Mouse (Mus musculus) CH12F3 (cell line): ENCODE results near the gene Qrich2.
"Not testable (repeated sequence)": the region's sequence is repeated elsewhere in the genome, so short reads cannot be mapped to it uniquely, and the experiment has no call there.

Experiments used
- in situ Hi-C: fragments of 300-500 bp; cut with MboI; formaldehyde crosslinking; loops from 2 replicates; pipeline ENCODE4 v1.14.3; 2020; ENCODE audit warnings: low sequenced_read_pairs

The Qrich2 gene

DNA sequence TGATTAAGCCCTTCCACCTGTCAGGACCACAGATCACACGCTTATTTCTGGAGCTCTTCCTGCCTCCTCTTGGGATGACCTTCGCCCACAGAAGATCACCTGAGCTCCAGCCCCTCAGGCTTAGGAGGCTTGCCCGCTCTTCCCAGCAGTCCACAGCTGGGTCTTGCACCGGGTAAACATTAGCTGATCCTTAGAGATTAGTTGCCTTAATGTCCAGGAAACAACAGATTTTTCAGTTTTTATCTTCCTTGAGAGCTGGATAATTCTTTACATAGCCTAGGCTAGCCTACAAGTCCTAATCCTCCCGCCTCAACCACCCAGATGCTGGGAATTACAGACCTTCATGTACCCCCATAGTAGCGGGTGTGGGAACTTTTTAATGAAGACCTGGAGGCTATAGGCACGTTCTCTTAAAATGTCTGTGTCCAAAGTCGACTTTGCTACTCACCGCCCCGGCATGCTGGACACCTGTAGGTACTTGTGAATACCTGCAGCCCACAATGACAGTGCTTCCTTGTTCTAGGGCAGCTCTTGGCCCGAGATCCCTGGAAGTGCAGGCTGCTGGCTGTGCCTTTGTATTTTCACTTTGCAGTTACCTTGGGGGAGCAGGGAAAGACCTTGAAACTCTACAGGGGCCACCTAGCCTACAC lies 34.5 kb downstream of the Qrich2 start:
- in situ Hi-C loops, result no loop called here

DNA sequence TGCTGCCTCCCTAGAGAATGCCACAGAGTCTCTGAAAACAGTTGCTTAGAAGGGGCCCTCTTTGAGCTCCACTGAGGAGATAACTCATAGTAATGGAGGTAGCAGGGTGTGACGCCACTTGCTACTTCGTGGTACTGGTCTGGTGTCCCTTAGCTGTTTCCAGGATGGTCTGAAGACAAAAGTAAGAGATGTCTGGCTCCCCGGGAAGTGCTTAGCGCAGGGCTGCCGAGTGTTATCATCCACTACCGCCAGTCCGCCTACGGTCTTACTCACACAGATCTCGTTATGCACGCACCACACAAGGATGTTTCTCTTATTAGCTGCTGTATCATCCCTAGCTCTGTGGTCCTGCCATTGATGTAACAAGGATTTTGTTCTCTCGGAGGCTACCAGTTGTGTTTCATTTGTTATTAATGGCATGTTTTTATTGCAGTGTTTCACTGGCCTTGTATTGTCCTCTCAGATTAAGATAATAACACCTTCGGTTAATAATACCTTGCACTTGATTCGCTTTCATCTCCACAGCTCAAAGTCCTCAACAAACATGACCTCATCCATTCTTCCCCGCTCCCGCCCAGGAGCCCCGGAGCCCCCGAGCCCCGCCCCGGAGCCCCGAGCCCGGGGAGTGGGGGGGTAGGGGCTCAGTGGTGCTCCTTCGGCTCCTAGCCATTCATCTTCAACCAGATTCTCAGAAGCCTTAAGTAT lies 35.2 kb downstream of the Qrich2 start:
- in situ Hi-C loops, result no loop called here

DNA sequence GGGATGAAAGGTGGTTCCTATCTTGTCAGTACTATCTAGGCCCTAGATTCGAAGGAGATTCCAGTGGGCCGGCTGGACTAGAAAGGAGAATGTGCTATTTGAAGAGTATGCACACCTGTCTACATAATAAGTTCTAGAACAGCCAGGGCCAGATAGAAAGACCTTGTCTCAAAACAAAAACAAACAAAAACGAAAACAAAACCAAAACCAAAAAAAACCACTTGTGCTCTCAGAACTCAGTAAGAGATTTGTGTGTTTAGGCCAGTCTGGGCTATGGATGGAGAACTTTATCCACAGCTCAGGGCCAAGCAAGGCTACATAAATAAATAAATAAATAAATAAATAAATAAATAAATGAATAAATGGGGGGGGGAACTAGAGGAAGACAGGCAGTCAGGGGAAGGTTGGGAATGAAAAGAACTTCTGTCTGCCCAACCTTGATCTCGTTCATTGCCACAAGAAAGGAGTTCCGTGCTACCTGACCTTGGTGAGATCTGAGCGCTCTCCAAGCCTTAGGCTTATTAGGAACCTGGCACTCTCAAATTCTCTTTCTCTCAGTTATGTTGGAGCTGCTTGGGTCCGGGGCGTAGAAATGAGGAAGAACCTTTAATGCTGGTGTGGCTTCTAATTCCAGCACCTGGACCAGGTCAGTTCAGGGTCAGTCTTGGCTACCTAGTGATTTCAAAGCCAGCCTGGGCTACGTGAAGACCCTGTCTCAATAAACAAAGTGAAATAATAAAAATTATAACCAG lies 36.0 kb downstream of the Qrich2 start:
- in situ Hi-C loops, result no loop called here

DNA sequence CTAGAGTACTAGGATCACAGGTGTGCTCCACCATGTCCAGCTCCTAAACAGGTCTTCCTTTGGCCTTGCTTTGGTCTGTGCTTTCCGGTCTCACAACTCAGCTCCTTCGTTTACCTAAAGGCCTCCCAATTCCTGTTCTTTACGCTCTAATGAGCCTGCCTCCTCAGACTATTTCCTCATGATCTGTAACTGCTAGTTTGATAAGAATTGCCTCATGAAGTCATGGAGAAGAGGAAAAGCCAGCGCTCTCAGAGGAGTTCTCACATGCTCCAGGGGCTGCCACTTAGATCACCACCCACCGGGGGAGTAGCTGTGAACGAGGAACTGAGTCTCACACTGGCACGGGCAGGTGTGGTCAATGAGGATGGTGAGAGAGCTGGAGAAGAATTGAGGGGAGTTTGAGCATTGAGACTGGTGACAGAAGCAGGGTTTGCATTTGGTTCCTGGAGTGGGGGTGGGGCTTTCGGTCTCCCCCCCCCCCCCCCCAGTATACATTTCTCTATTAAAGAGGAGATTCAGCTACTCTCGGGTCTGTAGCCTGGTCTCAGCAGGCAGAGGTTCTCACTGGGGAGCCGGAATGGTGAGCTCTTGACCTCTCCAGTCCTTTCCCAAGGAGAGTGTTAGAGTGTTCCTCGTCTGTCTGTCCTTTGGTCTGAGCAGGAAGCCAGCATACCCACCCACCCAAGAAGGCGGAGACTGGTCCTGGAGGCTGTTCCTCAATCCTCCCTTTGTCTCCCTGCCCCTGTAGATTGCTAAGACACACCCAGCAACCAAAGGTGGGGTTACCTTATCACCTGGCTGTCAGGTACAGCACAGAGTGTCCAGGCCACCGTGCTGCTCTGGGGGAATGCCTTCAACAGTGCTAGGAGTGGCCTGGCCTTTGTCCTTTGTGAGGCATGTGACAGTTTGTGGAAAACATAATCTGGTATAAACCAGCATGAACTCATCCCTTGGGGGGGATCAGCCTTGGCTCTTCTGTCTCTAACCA lies 36.9 kb downstream of the Qrich2 start:
- in situ Hi-C loops, result no loop called here

DNA sequence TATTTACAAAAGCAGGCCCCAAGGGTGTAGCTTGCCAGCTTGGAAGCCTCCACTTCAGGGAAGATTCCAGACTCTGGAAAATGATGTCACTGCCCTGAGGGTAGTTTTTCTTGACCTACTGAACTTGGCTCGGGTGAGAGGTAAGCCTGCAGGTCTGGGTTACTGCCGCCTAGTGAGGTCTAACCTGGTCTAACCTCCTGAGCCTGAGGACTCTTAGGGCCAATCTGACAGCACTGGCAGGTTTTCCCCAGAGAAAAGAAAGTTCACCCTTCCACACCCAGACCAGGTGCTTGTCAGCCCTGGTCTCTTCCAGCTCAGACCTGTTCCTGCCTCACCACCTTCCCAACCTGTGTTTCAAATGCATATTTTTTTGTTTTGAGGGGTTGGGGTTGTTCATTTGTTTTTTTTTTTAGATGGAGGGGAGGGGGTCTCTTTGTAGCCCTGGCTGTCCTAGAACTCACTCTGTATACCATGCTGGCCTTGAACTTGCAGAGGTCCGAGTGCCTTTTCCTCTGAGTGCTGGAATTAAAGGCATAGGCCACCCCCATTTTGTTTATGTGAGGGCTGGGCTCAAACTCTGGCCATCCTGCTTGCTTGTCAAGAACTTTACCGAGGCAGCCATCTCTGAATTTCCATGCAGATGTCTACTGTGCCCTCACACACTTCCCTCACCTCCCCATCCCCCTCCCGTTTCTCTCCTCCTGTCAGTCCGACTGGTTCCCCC lies 39.0 kb downstream of the Qrich2 start:
- in situ Hi-C loops, result no loop called here

DNA sequence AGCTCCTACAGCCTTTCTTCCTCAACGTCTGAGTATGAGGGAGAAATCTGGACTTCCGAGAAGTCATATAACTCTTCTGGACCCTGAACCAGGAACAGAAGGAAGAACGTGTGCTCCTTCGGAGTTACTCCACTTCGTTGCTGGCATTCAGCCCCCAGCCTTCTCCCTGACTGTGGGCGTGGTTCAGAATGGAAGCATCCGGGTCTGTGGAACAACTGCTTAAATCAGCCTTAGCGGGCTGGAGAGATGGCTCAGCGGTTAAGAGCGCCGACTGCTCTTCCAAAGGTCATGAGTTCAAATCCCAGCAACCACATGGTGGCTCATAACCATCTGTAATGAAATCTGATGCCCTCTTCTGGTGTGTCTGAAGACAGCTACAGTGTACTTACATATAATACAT lies 39.7 kb downstream of the Qrich2 start:
- in situ Hi-C loops, result not testable (repeated sequence)

DNA sequence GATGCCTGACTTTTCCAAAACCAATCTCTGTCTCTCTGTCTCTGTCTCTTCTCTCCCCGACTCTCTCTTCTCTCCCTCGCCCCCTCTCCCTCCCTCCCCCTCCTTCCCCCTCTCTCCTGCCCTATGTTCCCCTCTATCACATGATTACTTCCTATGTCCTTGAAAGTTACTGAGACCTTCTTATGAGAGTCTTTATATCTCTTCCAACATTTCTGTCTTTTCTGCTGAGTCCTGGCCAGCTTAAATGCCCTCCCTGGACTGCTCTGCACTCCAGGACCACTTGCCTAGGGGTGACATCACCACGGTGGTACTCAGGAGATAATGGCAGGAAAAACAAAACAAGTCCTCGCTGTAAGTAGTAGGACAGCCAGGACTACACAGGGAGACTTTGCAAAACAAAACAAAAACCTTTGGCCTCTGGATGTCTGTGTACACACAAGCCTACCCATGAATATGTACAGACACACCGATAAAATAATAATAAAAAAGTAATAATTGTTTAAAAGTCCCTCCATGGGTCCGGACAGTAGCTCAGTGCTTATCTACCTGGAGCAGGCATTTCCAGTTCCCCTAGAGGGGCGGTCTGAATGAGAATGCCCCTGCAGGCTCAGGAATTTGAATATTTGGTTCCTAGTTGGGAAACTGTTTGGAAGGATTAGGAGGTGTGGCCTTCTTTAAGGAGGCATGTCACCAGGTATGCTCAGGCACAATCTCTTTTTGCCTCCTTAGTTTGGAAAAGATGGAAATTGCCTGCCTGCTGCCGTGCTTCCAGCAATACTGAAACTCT lies 41.2 kb downstream of the Qrich2 start:
- in situ Hi-C loops, result no loop called here

DNA sequence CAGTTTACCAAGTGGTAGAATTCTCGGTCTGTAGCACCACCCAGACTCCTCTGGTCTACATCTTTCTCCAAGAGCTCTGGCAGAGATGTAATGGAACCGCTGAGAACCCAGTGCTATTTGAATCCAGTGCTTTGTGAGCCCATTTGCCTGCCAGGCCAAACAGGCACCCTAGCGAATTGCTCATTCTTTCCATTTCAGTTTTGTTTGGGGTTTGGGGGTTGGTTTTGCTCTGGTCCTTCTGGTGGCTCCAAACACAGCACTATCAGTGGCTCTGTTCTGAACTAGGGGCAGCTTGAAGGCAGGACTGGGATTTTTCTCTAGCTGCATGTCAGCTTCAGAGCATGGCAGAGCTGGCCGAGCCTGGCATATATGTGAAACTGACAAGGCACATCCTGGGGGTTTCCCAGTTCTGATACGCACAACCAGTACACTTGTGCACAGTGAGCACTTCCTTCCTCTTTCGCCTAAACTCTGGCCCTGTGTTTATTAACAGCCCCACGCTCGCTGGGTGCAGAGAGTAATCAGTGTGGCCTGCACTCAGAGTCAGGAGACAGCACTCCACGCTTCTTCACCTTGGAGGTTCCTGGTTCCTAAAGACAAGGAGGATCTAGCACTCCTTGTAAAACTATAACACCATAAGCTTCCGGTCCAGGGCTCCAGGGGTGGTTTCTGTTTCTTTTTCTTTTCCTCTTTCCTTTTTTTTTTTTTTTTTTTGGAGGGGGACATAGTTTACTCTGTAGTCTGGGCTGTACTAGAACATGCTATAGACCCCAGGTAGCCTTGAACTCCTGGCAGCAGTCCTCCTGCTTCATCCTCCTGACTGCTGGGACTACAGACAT lies 42.0 kb downstream of the Qrich2 start:
- in situ Hi-C loops, result no loop called here

DNA sequence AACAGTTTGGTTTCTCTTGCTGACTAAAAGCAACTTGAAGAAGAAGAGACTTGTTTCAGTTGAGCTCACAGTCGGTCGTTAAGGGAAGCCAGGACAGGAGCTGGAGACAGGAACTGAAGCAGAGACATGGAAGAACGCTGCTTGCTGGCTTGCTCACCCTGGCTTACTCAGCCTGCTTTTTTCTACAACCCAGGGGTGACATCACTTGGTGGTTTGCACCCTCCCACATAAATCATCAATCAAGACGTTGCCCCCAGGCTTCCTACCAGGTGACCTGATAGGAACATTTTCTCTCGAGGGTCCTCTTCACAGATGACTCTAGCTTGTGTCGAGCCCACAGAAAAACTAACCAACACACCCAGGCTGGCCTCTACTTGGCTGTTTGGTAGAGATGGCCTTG lies 42.8 kb downstream of the Qrich2 start:
- in situ Hi-C loops, result no loop called here

DNA sequence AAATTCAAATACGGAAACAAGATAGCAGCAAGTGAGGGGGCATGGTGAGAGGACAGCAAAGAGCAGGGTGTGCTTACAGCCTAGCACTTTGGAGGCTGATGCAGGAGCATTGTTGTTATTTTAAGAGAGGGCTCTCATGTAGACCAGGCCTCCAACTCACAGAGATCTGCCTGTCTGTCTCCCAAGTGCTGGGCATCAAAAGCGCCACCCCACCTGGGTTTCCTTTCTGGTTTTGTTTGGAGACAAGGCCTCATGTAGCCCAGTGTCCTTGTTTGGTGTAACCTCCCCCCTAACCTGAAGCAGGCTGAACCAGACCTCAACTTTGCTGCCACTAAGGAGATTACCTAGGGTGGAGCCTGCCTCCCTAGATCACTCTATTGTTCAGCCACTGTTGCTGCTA lies 43.5 kb downstream of the Qrich2 start:
- in situ Hi-C loops, result no loop called here

DNA sequence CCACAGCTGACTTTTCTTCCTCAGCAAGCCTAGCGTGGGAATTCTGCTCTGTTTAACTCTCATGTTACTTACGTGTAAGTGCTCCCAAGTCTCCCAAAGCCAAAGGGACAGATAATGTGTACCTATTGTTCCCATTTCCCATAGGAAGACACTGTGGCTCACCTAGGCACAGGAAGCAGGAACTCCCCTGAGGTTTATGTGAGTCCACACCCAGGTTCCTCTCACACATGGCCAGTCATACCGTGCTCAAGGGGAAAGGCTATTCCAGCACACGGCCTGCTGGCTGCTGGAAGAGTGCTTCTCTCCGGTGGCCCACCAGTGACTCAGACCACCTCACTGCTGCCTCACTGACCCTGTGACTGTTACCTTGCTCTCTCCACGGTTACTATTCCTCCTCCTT lies 44.9 kb downstream of the Qrich2 start:
- in situ Hi-C loops, result no loop called here

DNA sequence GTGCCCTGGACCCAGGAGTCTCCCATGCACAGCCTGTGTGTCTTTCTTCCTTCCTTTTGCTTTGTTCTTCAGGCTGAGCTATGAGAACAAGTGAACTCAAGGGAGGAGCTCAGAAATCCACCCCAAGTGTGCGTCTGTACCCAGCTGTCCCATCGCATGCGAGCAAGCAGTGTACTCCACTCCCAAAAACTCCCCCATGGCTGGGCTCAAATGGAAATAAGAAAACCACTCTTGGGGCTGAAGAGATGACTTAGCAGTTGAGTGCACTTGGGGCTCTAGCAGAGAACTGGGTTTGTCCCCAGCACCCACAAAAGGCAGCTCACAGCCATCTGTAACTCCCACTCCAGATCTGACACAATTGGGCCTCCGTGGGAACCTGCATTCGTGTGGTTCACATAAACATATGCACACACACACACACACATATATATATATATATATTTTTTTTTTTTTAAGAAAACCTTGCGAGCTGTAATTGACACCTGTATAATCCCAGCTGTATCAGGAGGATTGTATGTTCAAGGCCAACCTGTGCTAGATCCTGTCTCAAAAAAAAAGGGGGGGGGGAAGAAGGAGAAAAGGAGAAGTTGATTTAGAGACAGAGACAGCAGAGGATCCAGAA lies 47.1 kb downstream of the Qrich2 start:
- in situ Hi-C loops, result no loop called here

DNA sequence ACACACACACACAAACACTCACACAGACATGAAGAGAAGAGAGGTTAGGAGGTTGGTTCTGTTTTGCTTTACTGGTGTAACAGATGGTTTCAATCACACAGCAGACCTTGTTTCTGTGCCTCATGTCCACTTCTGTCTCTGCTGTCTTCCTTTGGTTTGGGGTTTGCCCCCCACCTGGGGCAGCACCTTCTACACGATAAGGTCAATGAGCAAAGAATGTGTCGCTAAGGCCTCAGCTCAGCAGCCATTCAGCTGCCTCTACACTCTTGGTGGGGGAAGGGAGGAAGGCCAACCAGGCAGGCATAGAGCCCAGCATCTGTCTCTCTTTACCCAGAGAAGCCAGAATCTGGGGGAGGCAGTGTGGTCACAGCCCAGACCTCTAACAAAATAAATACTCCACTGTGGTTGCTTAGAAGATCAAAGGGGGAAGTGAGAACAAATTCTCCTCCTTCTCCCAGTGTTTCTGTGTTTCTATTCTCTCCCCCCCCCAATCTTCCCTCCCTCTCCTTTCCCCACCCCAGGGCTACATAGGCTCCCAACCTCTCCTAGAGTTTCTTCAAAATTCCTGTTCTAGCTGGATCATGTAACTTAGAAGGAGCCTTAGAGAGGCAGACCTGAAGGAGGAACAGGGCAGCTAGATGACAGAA lies 47.7 kb downstream of the Qrich2 start:
- in situ Hi-C loops, result no loop called here

DNA sequence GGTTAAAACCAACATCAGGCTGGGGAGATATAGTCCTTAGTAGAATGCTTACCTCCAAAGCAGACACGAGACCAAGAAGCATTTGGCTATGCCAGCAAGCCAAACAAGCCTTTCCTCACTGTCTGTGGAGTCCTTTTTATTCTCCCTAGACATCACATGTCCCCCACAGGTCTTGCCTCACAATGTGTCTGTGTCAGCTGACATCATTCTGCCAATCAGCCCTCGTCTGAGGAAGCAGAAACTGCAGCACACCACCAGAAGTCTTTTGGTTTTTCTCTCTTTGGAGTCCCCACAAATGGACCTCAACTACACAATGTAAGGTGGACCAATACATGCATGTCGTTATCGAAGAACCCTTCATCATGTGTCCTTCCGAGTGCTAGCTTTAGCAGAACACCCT lies 49.0 kb downstream of the Qrich2 start:
- in situ Hi-C loops, result no loop called here

DNA sequence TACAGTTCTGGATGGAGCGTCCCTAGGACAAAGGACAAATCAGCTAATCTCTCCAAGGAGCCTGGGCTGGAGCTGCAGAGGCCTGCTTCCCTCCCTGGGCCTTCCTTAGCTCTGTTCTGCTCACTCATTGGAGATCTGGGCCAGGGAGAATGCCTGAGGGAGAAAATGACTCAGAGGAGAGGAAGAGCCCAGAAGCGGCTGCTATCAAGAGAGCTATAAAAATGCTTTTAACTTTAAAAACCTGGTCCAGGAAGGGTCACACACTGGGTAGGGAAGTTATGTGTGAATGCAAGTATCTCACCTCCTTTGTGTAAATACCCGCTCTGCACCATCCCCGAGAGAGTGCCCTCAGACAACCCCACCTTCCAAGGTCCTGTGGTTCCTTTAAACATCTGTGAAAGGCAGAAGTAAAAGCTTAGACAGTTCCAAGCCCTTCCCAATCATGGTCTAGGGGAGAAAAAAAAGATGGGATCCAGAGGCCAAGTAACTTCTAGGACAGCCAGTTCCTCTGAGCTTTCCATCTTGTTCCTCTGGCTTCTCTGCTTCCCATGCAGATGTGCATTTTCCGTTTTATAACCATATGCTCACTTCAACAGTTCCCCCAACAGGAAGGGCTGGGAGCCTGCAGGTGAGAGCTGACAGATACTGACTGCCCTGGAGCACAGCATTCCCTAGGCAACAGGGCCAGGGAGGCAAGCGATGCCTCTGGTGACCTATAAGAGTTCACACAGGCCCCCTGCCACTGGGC lies 49.7 kb downstream of the Qrich2 start:
- in situ Hi-C loops, result no loop called here

DNA sequence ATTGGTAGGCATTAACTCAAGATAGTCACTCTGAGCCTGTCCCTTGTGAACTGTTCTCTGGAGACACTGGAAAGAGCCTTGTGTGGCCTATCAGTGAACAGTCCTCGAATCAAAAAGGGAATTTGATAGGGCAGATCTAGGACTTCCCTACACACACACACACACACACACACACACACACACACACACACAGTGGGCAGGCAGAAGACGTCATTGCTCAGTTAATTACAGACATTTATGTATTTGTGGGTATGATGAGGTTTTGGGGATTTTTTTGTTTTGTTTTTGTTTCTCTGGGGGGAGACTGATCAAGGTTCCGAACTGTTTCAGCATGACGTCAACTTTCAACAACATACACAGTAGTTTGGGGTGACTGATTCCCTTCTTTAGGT lies 52.4 kb downstream of the Qrich2 start:
- in situ Hi-C loops, result no loop called here
